10 mouse cellular contexts compared by ENCODE assay signal in genomic region chr3:96340611-96341312, GRCm38 (mm10). TPM values are rescaled to one million over a fixed set of nuclear protein-coding genes. Genes with fewer than 3 reads are reported as not detected.
DNase-seq lines count a peak whose midpoint lies in the region; ATAC-seq and TF ChIP-seq lines count a peak whose summit lies in the region.
"Had no signal": no experiment of that assay in that cellular context is flagged by ENCODE, and none has a peak within 500 bp of the region (broad histone marks: within the 10 kb centered on the region; RNA-seq: fewer than 3 reads in every experiment).

No protein-coding gene starts in this region.

- no peaks in the 10 kb centered on the region for H3K36me3 ChIP-seq in limb, embryonic 14.5 days (ENCODE audit: control insufficient read depth, insufficient read depth, low read length)
- H3K36me3 ChIP-seq: embryonic facial prominence, embryonic 15.5 days; G1E had no signal

- H3K9ac ChIP-seq in limb, embryonic 14.5 days (ENCODE audit: low read depth, low read length, severe bottlenecking), result no peak overlapping the region
- H3K9ac ChIP-seq: embryonic facial prominence, embryonic 15.5 days had no signal

- no peak overlapping the region for H3K27ac ChIP-seq in gastrocnemius, adult 2 months
- H3K27ac ChIP-seq in limb, embryonic 14.5 days (replicated peaks; ENCODE audit: low read depth, low read length), result no peak overlapping the region
- H3K27ac ChIP-seq: embryonic facial prominence, embryonic 15.5 days had no signal

- TF ChIP-seq CTCF in gastrocnemius, adult 2 months (IDR thresholded peaks at IDR 0.05), result no peak

- no peaks in the 10 kb centered on the region for H3K9me3 ChIP-seq in limb, embryonic 14.5 days (ENCODE audit: control insufficient read depth, low read length)
- H3K9me3 ChIP-seq: embryonic facial prominence, embryonic 15.5 days; G1E had no signal

- 0 out of 2 replicates have a peak overlapping the region, but pooled peaks have one; percentile 1 for H3K4me3 ChIP-seq in gastrocnemius, adult 2 months
- H3K4me3 ChIP-seq in limb, embryonic 14.5 days (replicated peaks; ENCODE audit: low read length), result no peak overlapping the region
- H3K4me3 ChIP-seq: embryonic facial prominence, embryonic 15.5 days had no signal

- DNase-seq in gastrocnemius, adult 2 months, result no peak
- DNase-seq in gastrocnemius, postnatal 36 days, result no peak
- DNase-seq in 3T3-L1 (ENCODE audit: low read depth, low spot score), result peak; percentile 85
- DNase-seq in c-Kit-positive CD71-positive TER-119-negative erythroid progenitor cells, embryonic 14.5 days (ENCODE audit: low read depth), result peak; percentile 60
- DNase-seq in limb, embryonic 14.5 days (ENCODE audit: low spot score), result peak; percentile 34
- DNase-seq in urinary bladder, adult 18-20 months (ENCODE audit: low spot score in 2 of 2), result no peak
- DNase-seq in layer of hippocampus, postnatal 14 days (ENCODE audit: low spot score in 2 of 2), result no peak
- DNase-seq in left cerebral cortex, adult 9 months (ENCODE audit: low spot score in 2 of 2), result no peak

- intact Hi-C loops in gastrocnemius, adult 2 months (cut with DNase I), result no loop called here
- intact Hi-C loops in gastrocnemius, postnatal 36 days (cut with DNase I), result no loop called here

- no peak for ATAC-seq in limb, embryonic 14.5 days (ENCODE audit: low FRiP score, low read depth)

- H3K27me3 ChIP-seq in limb, embryonic 14.5 days (ENCODE audit: control insufficient read depth, insufficient read depth, low read length), result peaks cover 75% of the 10 kb centered on the region

- H3K4me1 ChIP-seq in limb, embryonic 14.5 days (ENCODE audit: control insufficient read depth, insufficient read depth, low read length), result no peaks in the 10 kb centered on the region
- H3K4me1 ChIP-seq: embryonic facial prominence, embryonic 15.5 days had no signal

- TF ChIP-seq POLR2A in limb, embryonic 14.5 days (IDR thresholded peaks at IDR 0.05; ENCODE audit: borderline replicate concordance, extremely low read depth, insufficient read depth, insufficient read length), result no peak

- WGBS in limb, embryonic 14.5 days, result 3% methylated on average over 24 of the region's 24 CpGs

- no peak overlapping the region for H3K4me2 ChIP-seq in limb, embryonic 14.5 days (replicated peaks; ENCODE audit: low read depth, low read length, severe bottlenecking)
- H3K4me2 ChIP-seq: embryonic facial prominence, embryonic 15.5 days had no signal

RNA-seq across cellular contexts. Expression of gene Fcgr1, which starts 47.0 kb away (rescaled TPM):
- total RNA-seq in gastrocnemius, adult 2 months (2021), result under 1 TPM in 1 of 2 experiments, not detected in 1; 0.20 TPM
- under 1 TPM; 0.10 to 0.30 TPM for total RNA-seq in gastrocnemius, postnatal 36 days (2021)
- polyA plus RNA-seq in limb, embryonic 14.5 days (2012; rRNA removed), result 2.8 and 3.1 TPM in 2 replicates
- 3.3 and 3.9 TPM in 2 replicates for polyA plus RNA-seq in limb, embryonic 14.5 days (2014; fragmentation: Nextera tagmentation; extraction: Ambion mirVana)
- 1 to 10 TPM; 2.3 to 2.5 TPM for total RNA-seq in layer of hippocampus, postnatal 14 days (2021)
- polyA plus RNA-seq: G1E had no signal

Comparison
In these comparisons a context has a peak if more than half of its experiments do, and no peak if none do; other contexts are left out.
1. DNase-seq: peak in 3T3-L1 (single experiment), c-Kit-positive CD71-positive TER-119-negative erythroid progenitor cells, embryonic 14.5 days (single experiment) and limb, embryonic 14.5 days (single experiment); none in gastrocnemius, adult 2 months (single experiment), gastrocnemius, postnatal 36 days (0 of 2), urinary bladder, adult 18-20 months (0 of 2), layer of hippocampus, postnatal 14 days (0 of 2) and left cerebral cortex, adult 9 months (0 of 2).